Mouse (Mus musculus): Measurements from ENCODE around the gene Mrpl9. TPM values are rescaled to one million over a fixed set of nuclear protein-coding genes. Genes with fewer than 3 reads are reported as not detected.

Gene Mrpl9
- polyA plus RNA-seq, 1 experiment from 2014 or later, result 63.8 TPM

Other genes starting within 250 kb of the Mrpl9 start
- not detected in 2 replicates for gene Gm5286, start 246.6 kb upstream of the Mrpl9 start, polyA plus RNA-seq (2014; fragmentation: Nextera tagmentation; extraction: Ambion mirVana)
- gene Gm4778, start 179.3 kb upstream of the Mrpl9 start, polyA plus RNA-seq (2014; fragmentation: Nextera tagmentation; extraction: Ambion mirVana), result not detected in 2 replicates
- 9.6 and 13.3 TPM in 2 replicates for gene Them4, start 133.2 kb upstream of the Mrpl9 start, polyA plus RNA-seq (2014; fragmentation: Nextera tagmentation; extraction: Ambion mirVana)
- 0.50 TPM in 1 of 2 replicates, not detected in the other for gene Them5, start 101.2 kb upstream of the Mrpl9 start, polyA plus RNA-seq (2014; fragmentation: Nextera tagmentation; extraction: Ambion mirVana)
- gene C2cd4d, start 80.9 kb upstream of the Mrpl9 start, polyA plus RNA-seq (2014; fragmentation: Nextera tagmentation; extraction: Ambion mirVana), result 0.88 and 0.89 TPM in 2 replicates
- gene Rorc, start 70.5 kb upstream of the Mrpl9 start, polyA plus RNA-seq (2014; fragmentation: Nextera tagmentation; extraction: Ambion mirVana), result 0.22 and 0.38 TPM in 2 replicates
- 0.06 and 0.13 TPM in 2 replicates for gene Lingo4, start 44.8 kb upstream of the Mrpl9 start, polyA plus RNA-seq (2014; fragmentation: Nextera tagmentation; extraction: Ambion mirVana)
- gene Tdrkh, start 30.0 kb upstream of the Mrpl9 start, polyA plus RNA-seq (2014; fragmentation: Nextera tagmentation; extraction: Ambion mirVana), result 16.1 and 19.8 TPM in 2 replicates
- gene Oaz3, start 597 bp downstream of the Mrpl9 start, polyA plus RNA-seq (2014; fragmentation: Nextera tagmentation; extraction: Ambion mirVana), result 0.14 TPM in 1 of 2 replicates, not detected in the other
- gene Celf3, start 35.0 kb downstream of the Mrpl9 start, polyA plus RNA-seq (2014; fragmentation: Nextera tagmentation; extraction: Ambion mirVana), result 29.2 and 32.8 TPM in 2 replicates
- 3.0 and 3.4 TPM in 2 replicates for gene Riiad1, start 37.0 kb downstream of the Mrpl9 start, polyA plus RNA-seq (2014; fragmentation: Nextera tagmentation; extraction: Ambion mirVana)
- gene Snx27, start 139.4 kb downstream of the Mrpl9 start, polyA plus RNA-seq (2014; fragmentation: Nextera tagmentation; extraction: Ambion mirVana), result 39.3 and 41.6 TPM in 2 replicates
- not detected in 2 replicates for gene Gm10972, start 199.8 kb downstream of the Mrpl9 start, polyA plus RNA-seq (2014; fragmentation: Nextera tagmentation; extraction: Ambion mirVana)
- gene Tuft1, start 215.6 kb downstream of the Mrpl9 start, polyA plus RNA-seq (2014; fragmentation: Nextera tagmentation; extraction: Ambion mirVana), result 5.0 and 5.3 TPM in 2 replicates

Data from embryonic facial prominence, embryonic 11.5 days (tissue).